Comparison of ENCODE assay signal across 10 mouse cellular contexts in the genomic region with DNA sequence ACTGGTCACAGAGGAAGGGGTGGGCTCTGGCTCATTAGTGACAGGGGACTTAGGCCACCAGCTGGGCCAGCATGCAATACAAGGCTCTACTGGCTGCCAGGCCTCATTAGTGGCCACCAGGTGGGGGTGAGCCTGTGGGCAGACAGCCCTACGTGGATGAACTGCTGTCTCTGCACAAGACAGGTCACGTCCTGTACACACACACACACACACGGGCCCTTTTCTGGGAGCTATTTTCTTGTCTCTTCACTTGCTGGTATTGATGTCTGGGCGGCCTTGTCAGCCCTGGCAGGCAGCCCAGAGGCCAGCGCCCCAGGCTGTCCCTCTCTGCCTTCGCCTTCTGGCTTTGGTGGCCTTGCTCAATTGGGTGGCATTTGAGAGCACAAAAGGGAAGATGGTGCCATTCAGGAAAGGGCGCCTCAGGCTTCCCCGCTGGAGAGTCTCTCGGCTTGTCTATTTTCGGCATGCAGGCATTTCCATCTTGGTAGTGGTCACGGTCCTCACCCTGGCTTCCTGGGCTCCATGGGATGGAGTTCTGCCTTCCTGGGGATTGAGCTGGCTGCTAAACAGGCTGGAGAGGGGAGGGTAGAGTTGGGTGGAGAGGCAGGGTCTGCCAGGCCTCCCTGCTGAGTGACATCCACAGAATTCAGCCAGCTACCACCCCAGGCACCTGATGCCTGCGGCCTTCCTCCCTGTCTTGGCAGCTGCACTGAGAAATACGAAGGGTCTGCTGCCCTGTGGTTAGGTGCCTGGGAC. TPM values are rescaled to one million over a fixed set of nuclear protein-coding genes. Genes with fewer than 3 reads are reported as not detected.
DNase-seq lines count a peak whose midpoint lies in the region; ATAC-seq and TF ChIP-seq lines count a peak whose summit lies in the region.
"Had no signal": no experiment of that assay in that cellular context is flagged by ENCODE, and none has a peak within 500 bp of the region (broad histone marks: within the 10 kb centered on the region; RNA-seq: fewer than 3 reads in every experiment).

No protein-coding gene starts in this region.

- peaks cover 8% of the 10 kb centered on the region for H3K4me1 ChIP-seq in lung, embryonic 16.5 days (replicated peaks; ENCODE audit: control insufficient read depth, insufficient read depth, low read length)
- H3K4me1 ChIP-seq in lung, adult 2 months (ENCODE audit: control insufficient read depth, insufficient read depth, low read length): no peaks in the 10 kb centered on the region

- H3K9me3 ChIP-seq in lung, embryonic 16.5 days (ENCODE audit: control insufficient read depth, low read length): no peaks in the 10 kb centered on the region
- H3K9me3 ChIP-seq: limb, embryonic 15.5 days had no signal

- no peak for TF ChIP-seq CTCF in lung, adult 2 months (IDR thresholded peaks at IDR 0.05; ENCODE audit: insufficient read depth, low read length)

- no peak overlapping the region for H3K9ac ChIP-seq in lung, embryonic 16.5 days (ENCODE audit: low read length)
- H3K9ac ChIP-seq: limb, embryonic 15.5 days had no signal

- no peak for DNase-seq in lung, adult 2 months
- DNase-seq in cerebellum, adult 9-10 months: peak; percentile 76
- peak; percentile 47 for DNase-seq in heart, postnatal 4 days
- DNase-seq in retina, postnatal 1 day: peak; percentile 91
- no peak for DNase-seq in gastrocnemius, postnatal 36 days

- TF ChIP-seq POLR2A in lung, adult 2 months (IDR thresholded peaks at IDR 0.05; ENCODE audit: borderline replicate concordance, extremely low read depth, low read depth, low read length): no peak

- no peak overlapping the region for H3K27ac ChIP-seq in lung, embryonic 16.5 days (ENCODE audit: low read length)
- H3K27ac ChIP-seq: limb, embryonic 15.5 days had no signal

- WGBS in lung, embryonic 16.5 days: 54% methylated on average over 13 of the region's 13 CpGs
- 63% methylated on average over 13 of the region's 13 CpGs for WGBS in lung, adult 2 months

- H3K27me3 ChIP-seq in lung, embryonic 16.5 days (ENCODE audit: control insufficient read depth, insufficient read depth, low read depth, low read length): no peaks in the 10 kb centered on the region
- H3K27me3 ChIP-seq: limb, embryonic 15.5 days had no signal

- no peaks in the 10 kb centered on the region for H3K36me3 ChIP-seq in lung, embryonic 16.5 days (ENCODE audit: control insufficient read depth, insufficient read depth, low read length)
- H3K36me3 ChIP-seq: limb, embryonic 15.5 days had no signal

- peak; percentile 41 for ATAC-seq in lung, embryonic 16.5 days (ENCODE audit: low read depth)
- no peak for ATAC-seq in erythroid progenitor cell, adult 5-6 weeks (replicated peaks; ENCODE audit: low FRiP score, poor library complexity, severe bottlenecking)
- ATAC-seq in megakaryocyte-erythroid progenitor cell, adult 5-6 weeks (replicated peaks; ENCODE audit: low FRiP score, low TSS enrichment, poor library complexity, severe bottlenecking): no peak

- H3K4me2 ChIP-seq in lung, embryonic 16.5 days (ENCODE audit: low read depth, low read length): no peak overlapping the region
- H3K4me2 ChIP-seq: limb, embryonic 15.5 days had no signal

- intact Hi-C loops in gastrocnemius, postnatal 36 days (cut with DNase I): no loop called here

- no peak overlapping the region for H3K4me3 ChIP-seq in lung, embryonic 16.5 days (ENCODE audit: low read length)
- no peak overlapping the region for H3K4me3 ChIP-seq in lung, adult 2 months (replicated peaks; ENCODE audit: extremely low read depth, low read depth, low read length)
- H3K4me3 ChIP-seq: erythroblast, embryonic 14.5 days; limb, embryonic 15.5 days had no signal

RNA-seq across cellular contexts. Expression of a gene that starts 13.8 kb away (rescaled TPM):
- 13.5 and 13.6 TPM in 2 replicates for polyA plus RNA-seq in lung, embryonic 16.5 days (2015; fragmentation: Nextera tagmentation; extraction: Ambion mirVana)
- polyA plus RNA-seq in lung, adult 2 months (2012; rRNA removed): 5.7 and 7.7 TPM in 2 replicates
- total RNA-seq in heart, postnatal 4 days (2021): 10 to 100 TPM; 15.3 to 18.4 TPM
- 7.9 and 11.7 TPM in 2 replicates for total RNA-seq in erythroid progenitor cell, adult 5-6 weeks (2015; ENCODE audit: low replicate concordance)
- total RNA-seq in erythroid progenitor cell, adult 5-6 weeks (2017; ENCODE audit: low replicate concordance): 7.9 and 9.8 TPM in 2 replicates
- total RNA-seq in megakaryocyte-erythroid progenitor cell, adult 5-6 weeks (2014; fragmentation: Nextera tagmentation): 20.4 and 22.0 TPM in 2 replicates
- 6.0 and 16.3 TPM in 2 replicates for total RNA-seq in megakaryocyte-erythroid progenitor cell, adult 5-6 weeks (2017)
- total RNA-seq in gastrocnemius, postnatal 36 days (2021): 1 to 10 TPM; 7.0 TPM

Comparison
In these comparisons a context has a peak if more than half of its experiments do, and no peak if none do; other contexts are left out.
1. DNase-seq: peak in cerebellum, adult 9-10 months (single experiment), heart, postnatal 4 days (single experiment) and retina, postnatal 1 day (single experiment); none in lung, adult 2 months (single experiment) and gastrocnemius, postnatal 36 days (0 of 2).